Mouse (Mus musculus) small intestine, adult 2 months (tissue): ENCODE data around the gene Wwp2. TPM values are rescaled to one million over a fixed set of nuclear protein-coding genes. Genes with fewer than 3 reads are reported as not detected.

ENCODE experiments used
- H3K27ac ChIP-seq: fragments of 200-500 bp; 2 replicates; pipeline ENCODE4 v1.5.1; 2012; ENCODE audit warnings: low read depth, low read length, control low read depth, inconsistent platforms; ENCODE audit not compliant: insufficient read depth
- H3K27me3 ChIP-seq: fragments of 200-500 bp; 2 replicates; pipeline ENCODE4 v1.6.1; 2012; ENCODE audit warnings: mild to moderate bottlenecking, moderate library complexity, low read length, inconsistent platforms; ENCODE audit not compliant: control insufficient read depth, insufficient read depth
- H3K36me3 ChIP-seq: fragments of 200-500 bp; 2 replicates; pipeline ENCODE4 v1.6.1; 2012; ENCODE audit warnings: mild to moderate bottlenecking, low read length, control low read depth, inconsistent platforms; ENCODE audit not compliant: control insufficient read depth, insufficient read depth
- H3K4me1 ChIP-seq: fragments of 200-500 bp; 2 replicates; pipeline ENCODE4 v1.6.1; 2012; ENCODE audit warnings: low read length, inconsistent platforms, mixed read lengths; ENCODE audit not compliant: control insufficient read depth, insufficient read depth, insufficient read length
- H3K4me3 ChIP-seq: fragments of 200-500 bp; 2 replicates; pipeline ENCODE4 v1.5.1; 2012; ENCODE audit warnings: low read depth, mild to moderate bottlenecking, control low read depth, inconsistent platforms, low read length, moderate library complexity
- CTCF ChIP-seq: fragments of 200-500 bp; IDR thresholded peaks from 2 replicates; pipeline ENCODE4 v1.5.1; 2012; ENCODE audit warnings: low read depth, mild to moderate bottlenecking, control low read depth, inconsistent platforms, low read length, moderate library complexity, mixed read lengths; ENCODE audit not compliant: insufficient replicate concordance, insufficient read length; ENCODE audit errors: extremely low read depth
- POLR2A ChIP-seq: fragments of 200-500 bp; IDR thresholded peaks from 2 replicates; pipeline ENCODE4 v1.6.1; 2012; ENCODE audit warnings: low read depth, mild to moderate bottlenecking, control low read depth, inconsistent platforms, low read length, moderate library complexity
- WGBS: fragments of 180-500 bp; shearing (Covaris S2); methylation state at CpG from one replicate; pipeline ENCODE4 v1.1.7; 2018; 5-methylcytosine and 5-hydroxymethylcytosine counted together
- polyA plus RNA-seq: library from polyadenylated mRNA; depleted of rRNA; stranded (reverse); fragments of >200 nt; gene quantifications from 2 replicates; pipeline ENCODE4 v1.2.3, GENCODE M21; 2012

Gene Wwp2
- polyA plus RNA-seq, 1 experiment, result 56.9 TPM

DNA sequence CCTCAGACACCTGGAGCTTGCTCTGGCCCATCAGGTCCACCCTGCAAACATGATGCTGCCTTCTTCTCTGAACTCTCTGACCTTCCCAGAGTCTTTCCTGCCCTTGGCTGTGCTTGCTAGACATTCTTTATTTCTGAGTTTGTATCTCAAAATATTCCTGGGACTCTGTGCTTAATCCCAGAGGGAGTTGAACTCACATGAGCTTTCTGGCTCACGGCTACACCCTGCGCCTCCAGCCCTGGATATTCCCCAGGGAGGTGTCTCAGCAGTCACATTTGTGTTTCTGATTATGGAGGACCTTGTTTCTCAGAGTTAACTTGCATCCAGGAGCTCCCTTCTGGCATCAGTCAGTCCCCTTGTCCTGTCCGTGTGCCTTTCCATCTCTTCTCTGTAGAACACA is 106.0 kb downstream of the Wwp2 start:
- H3K4me3 ChIP-seq, result no peak overlapping the region
- 92% methylated on average over 3 of the region's 3 CpGs for WGBS
- no peak for TF ChIP-seq POLR2A
- TF ChIP-seq CTCF, result no peak
- H3K4me1 ChIP-seq, result no peaks in the 10 kb centered on the region
- no peak overlapping the region for H3K27ac ChIP-seq
- no peaks in the 10 kb centered on the region for H3K27me3 ChIP-seq
- peaks cover 48% of the 10 kb centered on the region for H3K36me3 ChIP-seq

DNA sequence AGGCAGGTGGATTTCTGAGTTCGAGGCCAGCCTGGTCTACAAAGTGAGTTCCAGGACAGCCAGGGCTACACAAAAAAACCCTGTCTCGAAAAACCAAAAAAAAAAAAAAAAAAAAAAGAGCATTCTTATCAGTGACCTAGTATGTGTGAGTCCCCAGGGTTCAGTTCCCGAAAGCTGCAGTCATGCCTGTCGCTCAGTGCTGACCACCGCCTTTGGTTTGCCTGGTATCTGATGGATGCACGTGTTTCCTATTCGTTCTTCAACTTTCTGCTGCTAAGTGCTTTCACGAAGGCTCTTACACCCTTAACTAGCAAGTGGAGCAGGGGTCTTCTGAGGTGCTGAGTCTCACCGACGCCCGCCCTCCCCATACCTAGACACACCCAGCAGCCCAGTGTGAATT is 107.5 kb downstream of the Wwp2 start:
- TF ChIP-seq POLR2A (no peak), CTCF (no peak)
- Histone ChIP-seq H3K36me3 (peaks cover 48% of the 10 kb centered on the region), H3K27ac (no peak overlapping the region), H3K4me3 (no peak overlapping the region), H3K4me1 (no peaks in the 10 kb centered on the region), H3K27me3 (no peaks in the 10 kb centered on the region)
- 91% methylated on average over 11 of the region's 11 CpGs for WGBS

DNA sequence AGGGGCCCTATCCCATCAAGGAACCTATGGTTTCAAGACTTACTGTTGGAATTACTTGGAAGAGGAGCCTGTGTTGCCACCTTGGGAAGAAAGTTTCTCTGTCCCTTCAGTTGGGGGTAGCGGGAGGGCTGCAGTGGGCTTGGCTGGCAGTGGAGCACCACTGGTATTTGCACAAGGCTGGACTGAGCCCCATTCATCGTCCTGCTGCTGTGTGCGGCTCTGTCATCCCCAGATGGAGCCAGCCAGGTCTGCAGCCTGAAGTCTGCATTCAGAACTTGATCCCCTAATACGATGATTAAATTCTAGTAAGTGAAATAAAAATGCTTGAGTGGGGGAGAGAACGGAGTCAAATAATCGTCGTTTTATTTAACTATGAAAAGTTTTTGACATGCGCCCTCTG is 108.0 kb downstream of the Wwp2 start:
- Histone ChIP-seq H3K27me3 (no peaks in the 10 kb centered on the region), H3K4me1 (no peaks in the 10 kb centered on the region), H3K27ac (no peak overlapping the region), H3K4me3 (no peak overlapping the region), H3K36me3 (peaks cover 52% of the 10 kb centered on the region)
- WGBS, result 92% methylated on average over 8 of the region's 8 CpGs
- TF ChIP-seq CTCF (no peak), POLR2A (no peak)

DNA sequence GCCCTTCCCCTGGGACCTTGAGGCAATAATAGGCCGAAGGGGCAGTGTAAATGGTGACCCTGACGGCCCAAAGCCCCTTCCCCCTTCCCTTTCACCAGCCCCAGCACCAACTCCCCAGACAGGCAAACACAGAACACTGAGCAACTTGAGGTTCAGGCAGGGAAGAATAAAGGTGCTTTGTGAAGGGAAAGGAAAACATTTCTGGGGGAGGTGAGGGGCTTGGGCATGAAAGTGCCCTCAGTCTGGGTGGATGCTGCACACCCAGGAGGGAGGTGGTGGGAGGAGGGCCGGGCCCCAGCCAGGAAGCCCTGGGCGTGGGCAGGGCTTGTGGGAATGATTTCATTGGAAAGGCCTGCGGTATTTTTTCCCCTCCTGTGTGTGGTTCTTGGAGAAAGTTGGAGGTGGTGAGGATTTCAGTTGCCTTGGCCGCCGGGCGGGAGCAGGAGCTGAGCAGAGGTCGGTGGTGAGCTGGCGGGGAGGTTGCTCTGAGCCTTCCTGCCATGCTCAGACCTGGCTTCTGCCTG is 108.5 kb downstream of the Wwp2 start:
- WGBS, result 77% methylated on average over 10 of the region's 10 CpGs
- Histone ChIP-seq H3K36me3 (peaks cover 56% of the 10 kb centered on the region), H3K27ac (no peak overlapping the region), H3K4me3 (no peak overlapping the region), H3K4me1 (no peaks in the 10 kb centered on the region), H3K27me3 (no peaks in the 10 kb centered on the region)
- TF ChIP-seq CTCF (no peak), POLR2A (no peak)

DNA sequence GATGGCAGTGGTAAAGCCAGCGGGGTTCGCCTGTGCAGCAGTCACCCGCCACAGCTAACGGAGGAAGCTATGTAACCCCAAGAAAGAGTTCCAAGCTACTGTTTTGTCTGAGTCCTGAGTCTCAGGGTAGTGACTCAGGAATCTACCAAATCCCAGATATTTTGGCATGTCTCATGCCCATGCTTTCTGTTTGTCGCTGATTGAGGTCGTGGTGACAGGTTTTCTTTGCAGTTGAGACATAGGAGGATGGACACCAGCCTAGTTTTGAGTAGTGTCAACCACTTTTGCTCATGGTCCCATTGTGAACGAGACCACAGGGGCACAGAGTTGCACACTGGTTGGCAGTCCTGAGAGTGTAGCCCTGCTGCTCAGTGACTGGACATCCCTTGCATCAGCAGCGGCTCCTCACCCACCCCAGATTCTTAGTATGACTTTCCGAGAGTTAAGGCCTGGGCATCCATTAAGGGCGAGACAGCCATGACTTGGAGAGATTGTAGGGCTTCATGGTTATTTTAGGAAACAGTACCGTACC is 109.5 kb downstream of the Wwp2 start:
- H3K27ac ChIP-seq, result no peak overlapping the region
- peaks cover 57% of the 10 kb centered on the region for H3K36me3 ChIP-seq
- H3K4me1 ChIP-seq, result no peaks in the 10 kb centered on the region
- no peak overlapping the region for H3K4me3 ChIP-seq
- no peak for TF ChIP-seq CTCF
- TF ChIP-seq POLR2A, result no peak
- 95% methylated on average over 11 of the region's 11 CpGs for WGBS
- H3K27me3 ChIP-seq, result no peaks in the 10 kb centered on the region

DNA sequence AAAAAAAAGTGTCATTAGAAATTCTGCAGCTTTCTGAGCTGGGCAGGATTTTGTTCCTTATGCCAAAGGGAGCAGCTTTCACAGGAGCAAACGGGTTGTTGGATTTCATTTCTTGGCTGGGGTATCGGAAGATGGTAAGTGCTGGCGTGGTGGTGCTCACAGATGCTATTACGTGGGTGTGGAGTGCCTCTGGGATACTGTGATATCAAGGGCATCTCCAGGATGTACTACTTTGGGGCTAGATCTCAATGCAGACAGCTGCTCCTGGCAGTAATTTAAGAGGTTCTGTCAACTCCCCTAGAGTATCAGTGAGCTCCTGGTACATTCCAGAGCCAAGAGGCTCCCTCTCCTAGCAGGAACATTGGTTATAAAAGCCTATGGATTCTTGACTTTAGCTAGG is 110.0 kb downstream of the Wwp2 start:
- WGBS, result 95% methylated on average over 4 of the region's 4 CpGs
- H3K4me1 ChIP-seq, result no peaks in the 10 kb centered on the region

DNA sequence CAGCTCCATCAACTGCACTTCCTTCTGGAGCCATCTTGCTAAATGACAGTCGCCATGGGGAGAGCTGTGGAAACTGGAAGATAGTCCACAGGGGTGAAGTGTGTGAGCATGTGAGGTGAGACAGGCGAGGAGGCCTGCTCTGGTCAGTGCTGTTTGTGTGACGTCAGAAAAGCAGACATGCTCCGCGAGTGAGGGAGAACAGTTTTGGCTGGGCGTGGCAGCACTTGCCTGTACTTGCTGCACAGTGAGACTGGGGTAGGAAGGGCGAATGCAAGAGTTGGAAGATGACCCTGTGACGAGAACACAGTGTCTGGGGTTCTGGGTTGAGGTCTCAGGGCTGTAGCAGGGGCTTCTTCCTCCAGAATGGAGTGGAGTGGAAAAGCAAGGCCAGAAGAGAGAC is 110.7 kb downstream of the Wwp2 start:
- 84% methylated on average over 8 of the region's 8 CpGs for WGBS
- Histone ChIP-seq H3K36me3 (peaks cover 52% of the 10 kb centered on the region), H3K4me3 (no peak overlapping the region), H3K27me3 (no peaks in the 10 kb centered on the region), H3K27ac (no peak overlapping the region), H3K4me1 (no peaks in the 10 kb centered on the region)
- TF ChIP-seq CTCF (no peak), POLR2A (no peak)

More for the DNA sequence above, 110.0 kb downstream of the Wwp2 start:
- H3K27me3 ChIP-seq, result no peaks in the 10 kb centered on the region
- peaks cover 54% of the 10 kb centered on the region for H3K36me3 ChIP-seq
- H3K27ac ChIP-seq, result no peak overlapping the region
- no peak for TF ChIP-seq POLR2A
- H3K4me3 ChIP-seq, result no peak overlapping the region
